Mouse (Mus musculus) spleen, embryonic (tissue): ENCODE data around the gene Gpr158.

Experiments
- CTCF ChIA-PET: fragments of 350-600 bp; sonication (Branson Sonifier 250); formaldehyde crosslinking; loops from one replicate; lab custom pipeline; 2022; lab: Charles Lee

Gpr158 gene

DNA sequence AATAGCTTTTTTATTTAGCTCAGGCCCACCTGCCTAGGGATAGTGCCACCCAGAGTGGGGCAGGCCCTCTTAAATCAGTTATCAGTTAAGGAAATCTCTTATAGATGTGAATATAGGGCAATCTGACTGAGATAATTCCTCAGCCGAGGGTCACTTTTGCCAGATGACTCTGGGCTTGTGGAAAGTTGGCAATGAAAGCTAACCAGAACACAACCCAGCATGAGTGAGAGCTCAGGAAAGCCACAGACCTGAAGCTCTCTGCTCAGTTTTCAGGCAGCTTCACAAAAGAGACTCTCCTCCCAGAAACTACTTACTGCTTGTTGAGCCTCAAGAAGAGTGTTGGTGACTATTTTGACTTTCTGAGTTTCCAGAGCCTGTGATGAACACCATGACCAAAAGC lies 264.8 kb downstream of the Gpr158 start:
- CTCF ChIA-PET: no interaction called here

DNA sequence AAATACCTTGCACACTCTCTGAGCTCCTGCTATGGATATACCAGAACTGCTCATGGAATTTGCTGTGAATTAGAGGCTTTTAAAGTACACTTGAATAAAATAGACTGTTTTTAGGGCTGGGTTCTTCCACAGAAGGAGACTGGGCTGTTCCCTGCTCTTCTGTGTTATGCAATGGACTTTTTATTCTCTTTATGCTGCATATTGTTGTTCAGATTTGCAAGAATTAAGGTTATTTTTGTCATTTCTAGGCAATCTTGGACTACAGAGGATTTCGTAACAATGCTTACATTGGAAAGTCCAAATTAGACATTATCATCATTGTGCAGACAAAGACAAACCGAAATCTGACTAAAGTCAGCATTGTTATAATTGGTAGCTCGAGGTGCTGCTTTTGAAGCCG lies 298.4 kb downstream of the Gpr158 start:
- CTCF ChIA-PET: no interaction called here

- CTCF ChIA-PET: no interaction called here
These were observed 308.9 kb downstream of the Gpr158 start for GRCm38 (mm10) chr2:21676084-21676838.

- CTCF ChIA-PET: no interaction called here
These were observed 309.4 kb downstream of the Gpr158 start for GRCm38 (mm10) chr2:21676839-21677123.

DNA sequence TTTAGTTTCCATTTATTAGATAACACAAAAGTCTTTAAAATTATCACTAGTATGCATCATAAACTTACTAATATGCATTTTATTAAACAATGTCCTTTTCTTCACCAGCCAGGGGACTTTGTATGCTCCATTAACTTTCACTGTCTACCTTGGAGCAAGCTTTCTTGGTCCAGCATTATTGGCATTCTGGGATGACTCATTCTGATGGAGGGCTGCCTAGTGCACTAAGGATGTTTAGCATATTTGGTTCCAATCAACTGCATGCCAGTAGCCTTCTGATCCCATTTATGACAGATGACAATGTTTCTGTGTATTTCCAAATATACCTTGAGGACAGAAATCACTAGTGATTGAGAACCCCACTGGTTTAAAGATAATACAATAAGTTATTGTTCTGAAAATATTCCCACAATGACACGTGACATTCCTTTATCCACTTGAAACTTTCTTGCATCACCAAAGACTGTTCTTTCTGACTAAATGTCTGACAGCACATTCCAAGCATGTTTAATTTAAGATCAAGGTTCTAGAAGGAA lies 313.5 kb downstream of the Gpr158 start:
- CTCF ChIA-PET: no interaction called here

- CTCF ChIA-PET: no interaction called here
These were observed 317.4 kb downstream of the Gpr158 start for GRCm38 (mm10) chr2:21684736-21685135.

DNA sequence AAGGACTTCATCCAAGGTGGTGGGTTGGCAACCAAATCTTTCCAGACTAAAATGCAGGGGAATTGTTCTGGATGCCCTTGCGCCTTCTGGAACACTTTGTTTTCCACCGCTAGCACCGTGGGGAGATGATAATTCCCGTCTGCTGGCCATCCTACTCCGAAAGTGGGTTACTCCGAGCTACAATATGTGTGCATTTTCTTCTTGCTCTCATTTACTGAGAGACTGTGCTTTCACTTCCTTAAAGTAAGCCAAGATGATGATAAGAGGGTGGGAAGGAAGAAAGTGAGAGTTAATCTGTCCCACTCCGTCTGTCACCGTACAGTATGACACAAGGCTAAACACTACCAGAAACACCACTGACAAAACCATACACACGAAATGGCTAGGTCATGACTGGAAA lies 325.8 kb downstream of the Gpr158 start:
- CTCF ChIA-PET: interaction anchor here (0.7 kb wide), 1 partner anchor 39 kb away, joined by 3 read pairs; no protein-coding TSS in a partner anchor

- CTCF ChIA-PET: interaction anchor here (0.7 kb wide), 1 partner anchor 38 kb away, joined by 3 read pairs; no protein-coding TSS in a partner anchor
These were observed 326.7 kb downstream of the Gpr158 start for GRCm38 (mm10) chr2:21693807-21694594.

DNA sequence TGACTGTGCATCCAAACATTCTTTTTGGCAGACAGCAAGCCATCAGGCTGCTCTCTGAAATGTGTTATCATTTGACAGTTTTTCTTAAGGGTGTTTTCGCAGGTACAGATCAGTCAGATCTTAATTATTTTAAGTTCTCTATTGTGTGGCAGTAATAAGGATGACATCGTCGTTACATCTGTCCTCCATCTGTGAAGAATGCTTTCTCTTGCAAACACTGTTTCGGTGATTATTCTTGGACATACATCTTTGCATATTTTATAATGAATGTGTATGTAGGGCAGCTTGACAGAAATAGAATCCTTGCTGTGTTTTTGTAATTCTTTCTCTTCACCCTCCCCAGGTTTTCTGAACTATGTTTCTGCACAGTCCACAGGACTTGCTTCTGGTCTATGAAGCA lies 360.7 kb downstream of the Gpr158 start:
- CTCF ChIA-PET: no interaction called here

- CTCF ChIA-PET: no interaction called here
These were observed 416.4 kb downstream of the Gpr158 start for GRCm38 (mm10) chr2:21783721-21784120.

GRCm38 (mm10) chr2:21793156-21793555 lies 425.8 kb downstream of the Gpr158 start:
- CTCF ChIA-PET: no interaction called here

GRCm38 (mm10) chr2:21799616-21800015 lies 432.3 kb downstream of the Gpr158 start:
- CTCF ChIA-PET: no interaction called here

DNA sequence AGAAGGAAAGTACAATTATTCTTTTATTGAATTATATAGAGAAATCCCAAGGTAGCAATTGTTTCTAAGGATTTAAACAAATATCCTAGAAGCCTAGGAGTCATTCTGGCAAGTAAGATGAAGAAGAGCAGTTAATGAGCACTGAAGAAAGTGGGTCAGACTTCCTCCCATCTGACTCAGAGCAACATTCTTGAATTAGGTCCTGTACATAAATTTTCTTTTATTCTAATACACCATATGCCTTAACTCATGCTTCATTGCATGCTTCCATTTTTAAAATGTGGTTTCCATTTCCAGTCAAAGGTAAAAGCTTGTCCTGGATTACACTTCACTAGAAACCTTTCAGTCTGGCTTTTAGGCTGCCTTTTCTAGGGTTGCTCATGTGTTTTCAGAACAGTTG lies 432.7 kb downstream of the Gpr158 start:
- CTCF ChIA-PET: no interaction called here

DNA sequence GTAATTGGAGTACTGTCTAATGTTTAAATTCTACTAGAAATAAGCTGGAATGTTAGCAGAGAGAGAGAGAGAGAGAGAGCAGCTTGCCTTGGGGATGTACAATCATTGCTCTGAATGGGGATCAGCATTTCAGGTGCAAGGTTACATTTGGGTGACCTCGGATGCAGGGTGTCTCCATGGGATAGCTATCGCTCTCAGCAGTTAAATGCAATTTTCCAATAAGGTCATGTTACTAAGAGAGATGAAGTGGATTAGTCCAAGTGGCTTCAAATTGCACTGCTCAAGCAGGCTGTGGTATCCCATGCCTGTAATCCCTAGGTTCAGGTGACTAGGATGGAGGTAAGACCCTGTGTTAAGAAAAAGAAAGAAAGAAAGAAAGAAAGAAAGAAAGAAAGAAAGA lies 441.2 kb downstream of the Gpr158 start:
- CTCF ChIA-PET: no interaction called here

DNA sequence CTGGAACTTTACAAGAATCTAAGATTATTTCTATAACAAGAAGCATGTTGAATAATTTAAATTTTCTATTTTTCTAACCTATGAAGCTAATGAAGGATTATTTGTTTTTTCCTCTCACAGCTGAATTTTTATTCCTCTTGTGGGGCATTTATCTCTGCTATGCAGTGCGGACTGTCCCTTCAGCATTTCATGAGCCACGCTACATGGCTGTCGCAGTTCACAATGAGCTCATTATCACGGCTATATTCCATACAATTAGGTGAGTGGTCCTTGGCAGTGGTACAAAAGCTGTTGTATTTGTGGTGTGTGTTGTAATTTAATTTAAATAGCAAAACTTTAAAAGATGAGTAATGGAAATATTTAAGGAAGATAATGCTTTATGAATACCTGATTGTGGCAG lies 443.1 kb downstream of the Gpr158 start:
- CTCF ChIA-PET: no interaction called here

GRCm38 (mm10) chr2:21864061-21864460 lies 496.7 kb downstream of the Gpr158 start:
- CTCF ChIA-PET: no interaction called here
